Mouse (Mus musculus) stomach, postnatal 0 days (tissue): ENCODE measurements around the gene Spata32.
A peak's percentile ranks its signal among the peaks of the same experiment; 100 is the strongest.

Experiments used
- CTCF ChIP-seq: IDR thresholded peaks from 2 replicates; pipeline ENCODE4 v1.5.1; 2016; ENCODE audit warnings: antibody characterized with exemption, low read depth, mild to moderate bottlenecking, moderate library complexity
- EP300 ChIP-seq: optimal IDR thresholded peaks from 2 replicates; pipeline ENCODE3; 2016; ENCODE audit warnings: antibody characterized with exemption

DNA sequence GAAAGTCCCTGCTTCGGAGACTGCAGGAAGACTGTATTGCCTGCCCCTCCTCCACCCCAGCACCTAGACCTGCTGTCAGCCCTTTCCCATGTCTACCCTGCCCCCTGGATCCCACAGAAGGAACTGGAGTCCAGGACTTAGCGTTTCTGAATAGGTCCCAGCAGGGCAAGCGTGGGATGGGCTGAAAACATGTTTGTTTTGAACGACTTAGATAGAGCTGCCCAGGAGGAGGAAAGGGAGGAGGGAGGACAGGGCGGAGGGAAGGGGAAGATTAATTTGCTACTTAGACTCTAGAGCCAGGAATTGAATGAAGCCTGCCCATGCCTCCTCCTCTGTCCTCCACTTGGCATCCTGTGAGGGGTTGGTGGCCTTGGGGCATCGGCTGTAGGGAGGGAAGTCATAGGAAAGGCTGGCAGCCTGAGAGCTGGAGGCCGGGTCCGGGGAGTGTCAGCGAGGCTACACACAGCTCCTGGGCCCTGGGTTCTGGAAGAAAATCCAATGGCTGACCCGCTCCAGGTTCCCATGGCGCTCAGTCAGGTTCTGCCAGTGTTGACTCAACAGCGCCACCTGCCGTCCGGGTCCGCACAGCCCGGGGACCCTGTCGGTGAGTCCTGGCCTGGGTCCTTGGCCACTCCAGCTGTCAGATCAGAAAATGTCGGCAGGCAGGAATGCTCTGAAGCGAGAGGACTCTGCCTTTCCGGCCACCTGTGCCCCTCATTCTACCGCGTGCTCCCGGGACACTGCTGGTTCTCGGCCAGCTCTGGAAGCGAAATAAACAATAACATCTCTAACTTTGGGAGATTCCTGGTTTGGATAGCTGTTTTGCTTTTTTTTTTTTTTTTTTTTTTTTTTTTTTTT, 59.4 kb downstream of the Spata32 start:
- peak; percentile 95 for TF ChIP-seq CTCF
- no peak for TF ChIP-seq EP300
